Mouse (Mus musculus) neural tube, embryonic 11.5 days (tissue): Measurements from ENCODE around the gene Olfr479. TPM values are rescaled to one million over a fixed set of nuclear protein-coding genes. Genes with fewer than 3 reads are reported as not detected.
"Not testable (repeated sequence)": the region's sequence is repeated elsewhere in the genome, so short reads cannot be mapped to it uniquely, and the experiment has no call there.

Experiments used
- ATAC-seq: fragments of 200-750 bp; cut with Nextera tagmentation; 2 replicates; pipeline ENCODE4 v1.8.0; 2017; ENCODE audit warnings: moderate number of reproducible peaks, mild to moderate bottlenecking, moderate TSS enrichment, moderate library complexity; ENCODE audit not compliant: insufficient read depth, low FRiP score, low TSS enrichment
- DNase-seq: peaks from one replicate; pipeline ENCODE4 v3.0.0-alpha.2; 2015; ENCODE audit warnings: low spot score
- H3K27ac ChIP-seq: fragments of 300-500 bp; sonication (generic); 2 replicates; pipeline ENCODE4 v1.5.1; 2014; ENCODE audit warnings: low read depth, mild to moderate bottlenecking, low read length
- H3K27me3 ChIP-seq: fragments of 300-500 bp; sonication (generic); 2 replicates; pipeline ENCODE4 v1.6.1; 2014; ENCODE audit warnings: mild to moderate bottlenecking, low read length, mixed read lengths; ENCODE audit not compliant: control insufficient read depth, insufficient read depth
- H3K36me3 ChIP-seq: fragments of 300-500 bp; sonication (generic); 2 replicates; pipeline ENCODE4 v1.6.1; 2014; ENCODE audit warnings: mild to moderate bottlenecking, low read length, moderate library complexity, mixed read lengths; ENCODE audit not compliant: control insufficient read depth, insufficient read depth
- H3K4me1 ChIP-seq: fragments of 300-500 bp; sonication (generic); 2 replicates; pipeline ENCODE4 v1.6.1; 2014; ENCODE audit warnings: low read length, mixed read lengths; ENCODE audit not compliant: control insufficient read depth, insufficient read depth
- H3K4me2 ChIP-seq: fragments of 300-500 bp; sonication (generic); 2 replicates; pipeline ENCODE4 v1.6.1; 2014; ENCODE audit warnings: low read depth, mild to moderate bottlenecking, moderate library complexity
- H3K4me3 ChIP-seq: fragments of 300-500 bp; sonication (generic); 2 replicates; pipeline ENCODE4 v1.5.1; 2014; ENCODE audit warnings: low read depth, low read length
- H3K9ac ChIP-seq: fragments of 300-500 bp; sonication (generic); 2 replicates; pipeline ENCODE4 v1.6.1; 2014; ENCODE audit warnings: mild to moderate bottlenecking, low read length
- H3K9me3 ChIP-seq: fragments of 300-500 bp; sonication (generic); 2 replicates; pipeline ENCODE4 v1.6.1; 2016; ENCODE audit warnings: low read length; ENCODE audit not compliant: control insufficient read depth
- WGBS: fragments of 180-500 bp; shearing (Covaris S2); extraction: QIAGEN DNeasy Blood & Tissue Kit; methylation state at CpG from one replicate; pipeline ENCODE4 v1.1.7; 2014; 5-methylcytosine and 5-hydroxymethylcytosine counted together
- polyA plus RNA-seq: library from polyadenylated mRNA; unstranded; fragments of >200 nt; fragmentation: Nextera tagmentation; extraction: Ambion mirVana; gene quantifications from 2 replicates; pipeline ENCODE4 v1.2.1, GENCODE M21; 2014

Olfr479 gene
- not detected in 2 replicates for polyA plus RNA-seq

- no peak within 1 kb of the TSS for H3K27ac ChIP-seq
- no peak within 1 kb of the TSS for H3K4me2 ChIP-seq
- no peak within 1 kb of the TSS for H3K4me3 ChIP-seq
- no peaks in the 10 kb centered on the region for H3K27me3 ChIP-seq
- no peaks in the 10 kb centered on the region for H3K36me3 ChIP-seq
- 89% methylated on average over 2 of the region's 2 CpGs for WGBS
- no peak within 1 kb of the TSS for H3K9ac ChIP-seq
- H3K4me1 ChIP-seq, result no peaks in the 10 kb centered on the region
- DNase-seq (no peak), ATAC-seq (no peak)
- no peaks in the 10 kb centered on the region for H3K9me3 ChIP-seq
These were observed at the start of gene Olfr479 for GRCm38 (mm10) chr7:108050393-108050792. Gene Olfr479, plus strand, starts transcription at chr7:108050693.

DNA sequence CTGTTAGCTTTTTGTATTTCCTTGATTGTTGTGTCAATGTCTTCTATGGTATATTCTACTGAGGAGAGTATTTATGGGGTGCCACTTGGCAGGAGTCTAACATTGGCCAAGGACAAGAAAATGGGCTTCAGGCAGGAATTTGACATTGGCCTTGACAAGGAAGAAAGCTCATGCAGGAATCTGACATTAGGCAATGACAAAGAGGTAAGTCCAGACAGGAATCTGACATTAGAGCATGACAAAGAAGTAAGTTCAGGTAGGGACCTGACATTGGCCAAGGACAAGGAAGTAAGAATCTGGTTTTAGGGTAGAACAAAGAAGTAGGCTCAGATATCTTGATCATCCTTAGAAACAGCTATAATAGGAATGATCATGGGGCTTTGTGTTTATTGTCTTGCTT lies 36.2 kb upstream of the Olfr479 start:
- not testable (repeated sequence) for H3K4me1 ChIP-seq, ATAC-seq, H3K27me3 ChIP-seq, H3K9ac ChIP-seq, H3K9me3 ChIP-seq, H3K36me3 ChIP-seq, H3K4me3 ChIP-seq, H3K27ac ChIP-seq, DNase-seq, H3K4me2 ChIP-seq

DNA sequence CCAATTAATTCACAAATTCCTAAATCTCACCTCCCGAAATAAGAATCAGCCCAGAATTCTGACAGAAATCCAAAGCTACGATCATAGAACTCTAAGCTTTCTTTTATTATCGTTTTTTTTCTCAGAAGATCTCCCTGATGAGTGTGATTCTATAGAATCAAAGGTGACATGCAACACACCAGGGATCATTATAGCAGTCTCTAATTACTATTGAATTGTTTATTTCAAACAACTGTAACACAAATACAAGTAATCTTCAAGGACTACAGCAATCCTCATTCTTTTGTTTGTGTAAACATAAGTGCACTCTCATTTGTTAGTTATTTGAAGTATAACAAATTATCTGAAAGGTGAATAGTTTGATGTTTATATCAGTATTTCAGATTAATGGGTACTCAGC lies 16.6 kb upstream of the Olfr479 start, which contains the start of gene Olfr478:
Gene Olfr478 (minus strand): TSS at position 101 of the 400 bp plus-strand sequence.
- 89% methylated on average over 3 of the region's 3 CpGs for WGBS
- no peaks in the 10 kb centered on the region for H3K9me3 ChIP-seq
- no peak within 1 kb of the TSS for H3K4me2 ChIP-seq
- no peak within 1 kb of the TSS for H3K9ac ChIP-seq
- no peak for DNase-seq
- no peaks in the 10 kb centered on the region for H3K4me1 ChIP-seq
- H3K27me3 ChIP-seq, result no peaks in the 10 kb centered on the region
- ATAC-seq, result no peak
- no peak within 1 kb of the TSS for H3K27ac ChIP-seq
- no peaks in the 10 kb centered on the region for H3K36me3 ChIP-seq
- no peak within 1 kb of the TSS for H3K4me3 ChIP-seq

- no peak for ATAC-seq
- WGBS, result 84% methylated on average over 1 of the region's 1 CpGs
- no peak within 1 kb of the TSS for H3K9ac ChIP-seq
- no peaks in the 10 kb centered on the region for H3K36me3 ChIP-seq
- H3K27me3 ChIP-seq, result no peaks in the 10 kb centered on the region
- no peaks in the 10 kb centered on the region for H3K9me3 ChIP-seq
- H3K4me2 ChIP-seq, result no peak within 1 kb of the TSS
- H3K4me1 ChIP-seq, result no peaks in the 10 kb centered on the region
- H3K27ac ChIP-seq, result no peak within 1 kb of the TSS
- no peak for DNase-seq
- H3K4me3 ChIP-seq, result no peak within 1 kb of the TSS
These were observed 16.8 kb downstream of the Olfr479 start, which contains the start of gene Olfr480 for GRCm38 (mm10) chr7:108067246-108067645. Gene Olfr480, minus strand, starts transcription at chr7:108067346.

DNA sequence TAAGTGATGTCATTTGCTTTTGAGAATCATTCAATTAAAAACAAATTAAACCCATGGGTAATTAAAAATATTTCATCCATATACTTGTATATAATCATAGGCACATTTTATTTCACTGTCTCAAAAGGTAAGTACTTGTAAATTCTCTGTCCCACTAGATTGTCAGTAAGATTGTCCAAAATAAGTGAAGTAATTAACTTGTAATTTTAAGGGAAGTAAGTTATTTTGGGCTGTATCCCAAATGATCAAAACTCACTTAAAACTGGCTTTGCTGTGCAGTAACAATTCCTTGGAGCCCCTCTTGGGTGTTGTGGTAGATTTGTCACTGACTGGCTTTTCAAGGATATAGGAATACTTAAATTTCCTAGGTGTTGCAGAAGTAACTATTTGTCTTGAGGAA lies 29.1 kb downstream of the Olfr479 start, which contains the start of gene Olfr481:
Gene Olfr481 (plus strand): TSS at position 301 of the 400 bp plus-strand sequence.
- Histone ChIP-seq H3K9ac (no peak within 1 kb of the TSS), H3K9me3 (no peaks in the 10 kb centered on the region), H3K4me1 (no peaks in the 10 kb centered on the region), H3K27me3 (no peaks in the 10 kb centered on the region), H3K36me3 (no peaks in the 10 kb centered on the region), H3K27ac (no peak within 1 kb of the TSS), H3K4me2 (no peak within 1 kb of the TSS), H3K4me3 (no peak within 1 kb of the TSS)
- DNase-seq (no peak), ATAC-seq (no peak)

DNA sequence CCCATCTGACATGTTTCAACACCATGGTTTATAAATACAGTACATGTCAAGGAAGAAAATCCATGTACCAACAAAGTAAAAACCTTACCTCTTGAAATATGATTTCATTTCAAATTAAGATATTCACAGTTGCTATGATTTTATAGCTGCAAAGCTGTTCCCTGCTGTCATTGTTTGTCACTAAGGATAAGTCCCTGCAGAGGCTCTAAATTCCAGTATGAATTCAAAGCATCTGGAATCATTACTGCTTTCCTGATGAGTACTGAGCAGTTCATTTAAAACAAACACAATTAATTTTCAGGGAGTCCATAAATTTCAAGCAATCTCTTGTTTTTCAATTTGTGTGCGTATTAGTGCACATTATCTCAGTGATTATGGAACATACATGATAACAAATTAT lies 47.0 kb downstream of the Olfr479 start, which contains the start of gene Olfr482:
Gene Olfr482 (minus strand): TSS at position 101 of the 400 bp plus-strand sequence.
- no peaks in the 10 kb centered on the region for H3K4me1 ChIP-seq
- H3K9ac ChIP-seq, result no peak within 1 kb of the TSS
- H3K27ac ChIP-seq, result no peak within 1 kb of the TSS
- H3K27me3 ChIP-seq, result no peaks in the 10 kb centered on the region
- H3K4me3 ChIP-seq, result no peak within 1 kb of the TSS
- H3K36me3 ChIP-seq, result no peaks in the 10 kb centered on the region
- no peak for DNase-seq
- ATAC-seq, result no peak
- no peaks in the 10 kb centered on the region for H3K9me3 ChIP-seq
- H3K4me2 ChIP-seq, result no peak within 1 kb of the TSS
- WGBS, result 88% methylated on average over 1 of the region's 1 CpGs

GRCm38 (mm10) chr7:108100549-108100948 lies 50.1 kb downstream of the Olfr479 start, which contains the start of gene Olfr483:
Gene Olfr483, plus strand, starts transcription at chr7:108100849.
- H3K27ac ChIP-seq, result no peak within 1 kb of the TSS
- no peaks in the 10 kb centered on the region for H3K36me3 ChIP-seq
- H3K27me3 ChIP-seq, result no peaks in the 10 kb centered on the region
- H3K9ac ChIP-seq, result no peak within 1 kb of the TSS
- WGBS, result 88% methylated on average over 1 of the region's 1 CpGs
- no peak for ATAC-seq
- H3K4me3 ChIP-seq, result no peak within 1 kb of the TSS
- no peaks in the 10 kb centered on the region for H3K9me3 ChIP-seq
- no peaks in the 10 kb centered on the region for H3K4me1 ChIP-seq
- no peak for DNase-seq
- H3K4me2 ChIP-seq, result no peak within 1 kb of the TSS

Other genes starting within 250 kb of the Olfr479 start
- not detected in 2 replicates for gene Ovch2, start 249.5 kb upstream of the Olfr479 start, polyA plus RNA-seq
- not detected in 2 replicates for gene Olfr467, start 238.4 kb upstream of the Olfr479 start, polyA plus RNA-seq
- not detected in 2 replicates for gene Olfr469, start 225.2 kb upstream of the Olfr479 start, polyA plus RNA-seq
- gene Olfr470, start 203.2 kb upstream of the Olfr479 start, polyA plus RNA-seq, result not detected in 2 replicates
- not detected in 2 replicates for gene Olfr472, start 152.8 kb upstream of the Olfr479 start, polyA plus RNA-seq
- not detected in 2 replicates for gene Olfr473, start 120.2 kb upstream of the Olfr479 start, polyA plus RNA-seq
- not detected in 2 replicates for gene Olfr474, start 96.0 kb upstream of the Olfr479 start, polyA plus RNA-seq
- gene Olfr476, start 85.9 kb upstream of the Olfr479 start, polyA plus RNA-seq, result not detected in 2 replicates
- not detected in 2 replicates for gene Olfr477, start 64.0 kb upstream of the Olfr479 start, polyA plus RNA-seq
- gene Olfr478, start 16.7 kb upstream of the Olfr479 start, polyA plus RNA-seq, result not detected in 2 replicates
- not detected in 2 replicates for gene Olfr480, start 16.7 kb downstream of the Olfr479 start, polyA plus RNA-seq
- gene Olfr481, start 29.2 kb downstream of the Olfr479 start, polyA plus RNA-seq, result not detected in 2 replicates
- not detected in 2 replicates for gene Olfr482, start 46.9 kb downstream of the Olfr479 start, polyA plus RNA-seq
- not detected in 2 replicates for gene Olfr483, start 50.2 kb downstream of the Olfr479 start, polyA plus RNA-seq
- not detected in 2 replicates for gene Olfr484, start 76.8 kb downstream of the Olfr479 start, polyA plus RNA-seq
- not detected in 2 replicates for gene Olfr485, start 109.2 kb downstream of the Olfr479 start, polyA plus RNA-seq
- not detected in 2 replicates for gene Olfr486, start 122.0 kb downstream of the Olfr479 start, polyA plus RNA-seq
- gene Olfr487, start 163.9 kb downstream of the Olfr479 start, polyA plus RNA-seq, result not detected in 2 replicates
- not detected in 2 replicates for gene Olfr488, start 207.7 kb downstream of the Olfr479 start, polyA plus RNA-seq
- not detected in 2 replicates for gene Olfr490, start 238.2 kb downstream of the Olfr479 start, polyA plus RNA-seq